Mouse (Mus musculus) lung, adult 10 weeks (tissue): ENCODE results near the gene Olfr1352. TPM values are rescaled to one million over a fixed set of nuclear protein-coding genes. Genes with fewer than 3 reads are reported as not detected.

Source experiments
- polyA plus RNA-seq: library from polyadenylated mRNA; stranded (reverse); fragments of 350-450 nt; fragmentation: Illumina TruSeq; extraction: RNeasy Lipid Tissue Mini Kit (QIAGEN cat#74804); gene quantifications from one replicate; pipeline ENCODE4 v1.2.3, GENCODE M21; 2014; ENCODE audit warnings: low read depth, low replicate concordance; ENCODE audit not compliant: insufficient read depth

Olfr1352 gene
- not detected for polyA plus RNA-seq

DNA sequence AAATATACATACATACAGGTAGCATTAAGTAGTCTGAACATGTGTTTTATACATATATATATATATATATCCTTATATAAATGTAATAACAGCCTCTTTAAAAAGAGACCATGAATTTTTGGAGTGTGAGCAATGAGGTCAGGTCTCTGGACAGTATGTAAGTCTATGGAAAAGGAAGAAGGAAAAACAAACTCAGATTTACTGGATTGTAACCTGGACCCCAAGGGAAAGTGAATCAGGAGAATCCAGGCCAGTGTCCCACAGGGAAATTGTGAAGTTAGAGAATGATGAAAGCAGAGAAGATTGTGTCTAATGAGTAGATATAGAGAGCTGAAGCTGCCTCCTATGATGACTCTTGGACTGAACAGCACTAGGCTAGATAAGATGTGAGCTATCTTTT lies at the start of gene Olfr1352:
Gene Olfr1352, plus strand, starts transcription at position 301 of the 400 bp plus-strand sequence.

DNA sequence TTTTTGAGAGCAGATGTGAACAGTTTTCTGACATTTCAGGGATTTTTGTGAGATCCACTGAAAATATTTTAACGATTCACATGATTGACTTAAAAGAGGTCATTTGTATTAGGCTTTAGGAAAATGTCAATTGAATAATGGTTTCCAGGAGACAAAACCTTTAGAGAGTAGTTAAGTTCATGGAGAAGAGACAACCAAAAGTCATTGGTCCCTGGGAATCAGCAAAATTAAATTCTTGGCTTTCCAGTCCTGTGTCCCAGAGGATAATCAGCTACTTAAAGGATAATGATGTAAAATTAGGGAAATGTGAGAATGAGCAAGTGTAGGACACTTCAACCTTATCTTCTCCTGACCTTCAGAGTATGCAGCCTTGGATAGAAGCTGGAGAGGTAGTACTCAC lies 30.5 kb upstream of the Olfr1352 start, which contains the start of gene Olfr8:
Gene Olfr8, plus strand, starts transcription at position 301 of the 400 bp plus-strand sequence.

DNA sequence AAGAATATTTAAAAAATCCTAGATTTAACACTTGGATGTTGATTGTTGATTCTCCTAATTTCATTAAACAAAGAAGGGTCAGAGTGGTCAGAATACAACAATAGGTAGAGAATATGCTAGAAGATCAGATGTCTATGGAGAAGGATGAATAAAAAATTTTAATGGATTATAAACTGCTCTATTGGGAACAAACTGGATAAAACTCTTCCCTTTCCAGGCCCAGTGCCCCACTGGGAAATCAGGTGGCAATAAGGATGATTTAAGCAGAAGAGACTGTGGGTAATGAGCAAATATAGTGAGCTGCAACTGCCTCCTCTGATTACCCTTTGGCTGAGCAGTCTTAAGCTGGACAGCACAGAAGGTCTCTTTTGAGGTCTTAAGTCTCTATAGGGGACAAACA lies 17.8 kb upstream of the Olfr1352 start, which contains the start of gene Olfr1353:
Gene Olfr1353, plus strand, starts transcription at position 301 of the 400 bp plus-strand sequence.

DNA sequence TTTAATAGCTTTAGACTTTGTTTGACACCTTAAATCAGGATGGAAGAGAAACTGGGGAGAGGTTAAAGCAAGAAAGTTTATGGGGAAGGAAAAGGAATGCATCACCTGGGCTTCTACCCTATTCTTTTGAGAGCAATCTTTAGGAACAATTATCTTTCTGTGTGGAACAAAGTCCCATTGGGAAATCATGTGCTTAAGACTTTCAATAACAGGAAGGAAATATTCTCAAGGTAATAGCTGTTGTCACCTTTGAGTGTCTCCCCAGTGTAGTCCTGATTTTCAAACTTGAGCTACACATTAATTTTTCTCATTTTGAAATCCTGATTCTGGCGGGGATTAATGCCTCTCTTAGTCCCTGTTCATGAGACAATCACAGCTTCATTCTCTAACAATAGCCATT lies 31.3 kb downstream of the Olfr1352 start, which contains the start of gene Olfr1351:
Gene Olfr1351, plus strand, starts transcription at position 301 of the 400 bp plus-strand sequence.

DNA sequence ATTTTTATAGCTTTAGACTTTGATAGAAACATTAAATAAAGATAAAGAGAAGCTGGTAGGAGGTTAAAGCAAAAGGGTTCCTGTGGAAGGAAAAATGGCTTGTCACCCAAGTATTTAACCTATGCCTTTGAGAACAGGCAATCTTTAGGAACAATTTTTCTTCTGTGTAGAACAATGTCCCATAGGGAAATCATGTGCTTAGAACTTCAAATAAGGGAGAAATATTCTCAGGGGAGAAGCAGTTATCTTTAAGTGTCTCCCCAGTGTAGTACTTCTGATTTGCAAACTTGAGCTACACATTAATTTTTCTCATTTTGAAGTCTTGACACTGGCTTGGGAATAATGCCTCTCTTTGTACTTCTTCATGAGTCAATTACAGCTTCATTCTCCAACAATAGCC lies 47.6 kb downstream of the Olfr1352 start, which contains the start of gene Olfr57:
Gene Olfr57, plus strand, starts transcription at position 301 of the 400 bp plus-strand sequence.

Other genes starting within 250 kb of the Olfr1352 start
- not detected for gene Ccdc105, start 228.0 kb upstream of the Olfr1352 start, polyA plus RNA-seq
- 0.25 TPM for gene Slc1a6, start 200.6 kb upstream of the Olfr1352 start, polyA plus RNA-seq
- not detected for gene Olfr1356, start 128.9 kb upstream of the Olfr1352 start, polyA plus RNA-seq
- gene Olfr1355, start 105.5 kb upstream of the Olfr1352 start, polyA plus RNA-seq: not detected
- not detected for gene Olfr1354, start 67.9 kb upstream of the Olfr1352 start, polyA plus RNA-seq
- not detected for gene Olfr8, start 30.4 kb upstream of the Olfr1352 start, polyA plus RNA-seq
- gene Olfr1353, start 17.7 kb upstream of the Olfr1352 start, polyA plus RNA-seq: not detected
- not detected for gene Olfr1351, start 31.4 kb downstream of the Olfr1352 start, polyA plus RNA-seq
- not detected for gene Olfr57, start 47.7 kb downstream of the Olfr1352 start, polyA plus RNA-seq
- gene 2610008E11Rik, start 116.5 kb downstream of the Olfr1352 start, polyA plus RNA-seq: 8.4 TPM
- gene Vmn2r80, start 167.7 kb downstream of the Olfr1352 start, polyA plus RNA-seq: not detected